Mouse (Mus musculus): ENCODE measurements around the gene Fat1. TPM values are rescaled to one million over a fixed set of nuclear protein-coding genes. Genes with fewer than 3 reads are reported as not detected.

Fat1 gene
- polyA plus RNA-seq (2012; rRNA removed), result 34.8 and 51.9 TPM in 2 replicates

DNA sequence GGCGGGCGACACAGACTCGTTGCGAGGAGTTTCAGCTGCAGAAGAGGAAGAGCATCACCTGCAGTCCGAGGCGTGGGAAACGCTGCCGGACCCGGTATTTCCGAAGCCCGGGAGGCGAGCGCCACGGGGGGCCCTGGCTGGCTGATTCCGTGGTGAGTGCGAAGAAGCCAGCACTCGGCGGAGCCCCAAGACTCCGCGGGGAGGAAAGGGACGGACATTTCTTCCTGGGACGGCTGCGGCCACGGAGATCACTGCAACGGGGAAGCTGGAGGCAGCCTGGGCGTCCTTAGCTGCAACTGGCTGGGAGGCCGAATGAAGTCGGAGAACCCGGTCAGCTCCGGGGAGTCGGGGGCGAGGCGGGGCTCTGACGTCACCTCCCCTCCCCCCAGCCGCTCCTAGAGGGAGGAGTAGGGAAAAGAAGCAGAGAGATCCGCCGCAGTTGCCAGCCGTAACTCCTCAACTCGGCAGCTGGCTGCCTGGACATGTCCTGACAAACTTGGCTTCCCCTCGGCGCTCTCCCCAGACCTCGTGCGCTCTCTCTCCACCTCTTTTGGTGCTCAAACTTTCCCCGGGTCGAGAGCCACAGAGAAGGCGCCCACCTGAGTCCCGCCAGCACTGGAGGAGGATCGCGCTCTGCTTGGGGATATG lies at the start of gene Fat1:
Gene Fat1 (plus strand): TSS at position 598 of the 648 bp plus-strand sequence.
- DNase-seq (ENCODE audit: low read depth), result no peak

- DNase-seq (ENCODE audit: low read depth), result no peak
Measured at GRCm38 (mm10) chr8:44894626-44895025, 40.6 kb upstream of the Fat1 start.

DNA sequence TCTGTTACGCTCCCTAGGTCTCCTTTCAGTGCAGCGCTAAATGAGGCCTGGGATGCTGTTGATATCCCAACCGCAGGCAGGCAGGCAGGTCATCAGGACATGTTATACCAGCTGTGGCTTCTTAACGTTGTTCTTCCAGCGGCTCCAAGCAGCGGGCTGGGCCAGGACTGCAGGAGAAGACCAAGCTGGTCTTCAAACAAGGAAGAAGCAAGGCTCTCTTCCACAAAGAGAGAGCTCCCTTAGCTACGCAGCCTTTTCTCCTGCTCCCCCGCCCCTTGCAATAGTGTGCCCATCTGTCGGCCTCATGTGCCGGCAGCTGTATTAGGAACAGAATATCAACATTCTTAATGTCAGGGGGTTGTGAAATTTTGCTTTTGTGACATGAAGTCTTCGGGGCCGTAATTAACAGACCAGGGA lies 35.7 kb upstream of the Fat1 start:
- DNase-seq (ENCODE audit: low read depth), result no peak

DNA sequence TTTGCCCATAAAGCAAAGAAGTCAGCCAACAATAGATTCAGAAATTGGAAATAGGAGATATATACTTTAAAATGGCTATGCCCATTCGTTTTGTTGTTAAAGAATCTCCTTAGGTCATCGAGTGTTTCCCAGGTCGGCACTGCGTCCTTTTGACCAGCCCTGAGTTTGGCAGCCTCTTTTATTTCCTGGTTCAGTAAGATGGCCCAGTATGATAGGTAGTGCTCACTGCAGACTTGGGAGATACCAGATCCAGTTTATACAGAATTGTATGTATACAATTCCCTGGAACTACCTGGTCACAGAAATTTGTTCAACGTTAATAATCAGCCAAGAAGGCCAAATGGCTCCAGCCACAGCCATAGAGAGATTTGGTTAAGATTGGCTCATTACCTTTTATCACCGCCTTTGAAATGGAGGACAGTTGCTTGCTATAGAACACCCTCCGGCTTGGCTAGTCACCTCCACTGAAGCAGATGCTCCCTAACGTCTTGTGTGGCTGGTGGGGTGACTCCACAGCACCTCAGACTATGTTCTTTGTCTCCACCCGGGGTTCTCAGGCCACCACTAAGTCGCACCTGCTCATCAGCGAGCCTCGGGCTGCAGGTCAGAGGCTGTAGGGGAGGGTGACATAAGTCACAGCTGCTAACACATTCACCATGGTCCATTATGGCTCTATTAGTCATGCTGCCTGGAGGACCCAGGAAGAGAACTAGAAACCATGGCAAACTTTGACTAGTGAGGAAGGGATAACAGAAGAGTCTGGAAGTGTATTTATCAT lies 23.9 kb upstream of the Fat1 start:
- DNase-seq (ENCODE audit: low read depth), result no peak

DNA sequence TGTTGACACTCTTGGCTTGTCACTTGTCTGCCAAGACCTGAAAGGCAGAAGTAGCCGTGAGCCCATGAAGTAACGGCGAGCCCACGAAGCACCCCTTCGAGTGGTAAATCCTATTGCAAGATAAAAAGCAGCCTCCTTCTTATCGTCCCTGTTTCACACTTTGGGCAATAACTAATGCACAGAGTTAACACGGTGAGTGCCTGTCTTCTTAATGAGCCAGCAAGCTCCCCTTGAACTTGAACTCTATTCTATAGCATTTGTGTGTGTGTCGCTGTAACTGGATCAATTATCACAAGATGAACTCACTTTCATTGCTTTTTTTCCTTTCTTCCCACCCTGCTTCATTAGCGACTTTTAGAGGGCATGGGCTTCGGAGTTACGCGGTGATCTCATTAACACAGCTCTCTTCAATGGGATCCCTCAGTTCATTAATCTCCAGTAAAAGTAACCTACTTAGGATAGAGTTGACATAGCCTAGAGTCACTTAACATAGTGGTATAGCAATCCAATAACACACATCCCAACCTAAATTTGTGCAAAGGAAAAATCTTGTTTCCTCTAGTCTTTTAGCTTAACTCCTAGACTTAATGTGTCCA lies 15.7 kb upstream of the Fat1 start:
- no peak for DNase-seq (ENCODE audit: low read depth)

- no peak for DNase-seq (ENCODE audit: low read depth)
Measured at GRCm38 (mm10) chr8:44920379-44921032, 14.7 kb upstream of the Fat1 start.

GRCm38 (mm10) chr8:44924995-44925394 lies 10.3 kb upstream of the Fat1 start:
- DNase-seq (ENCODE audit: low read depth), result no peak

DNA sequence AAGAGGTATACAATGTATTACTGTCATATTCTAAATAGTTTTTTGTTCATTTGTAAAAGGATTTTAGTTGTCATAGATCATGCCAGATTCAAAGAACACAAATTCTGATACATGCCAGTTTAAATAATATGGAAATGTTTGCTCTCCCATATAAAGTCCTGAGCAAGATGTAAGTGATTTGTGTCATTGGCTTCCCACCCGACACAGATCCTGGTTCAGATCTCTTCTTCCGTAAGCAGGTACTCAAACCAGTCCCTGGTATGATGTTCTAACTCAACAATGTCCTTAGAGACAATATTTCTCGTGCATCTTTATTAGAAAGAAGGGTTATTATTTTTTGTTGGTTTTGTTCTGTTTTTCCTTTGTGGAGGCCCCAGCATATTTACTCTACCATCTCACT lies 5.2 kb upstream of the Fat1 start:
- DNase-seq (ENCODE audit: low read depth), result no peak

GRCm38 (mm10) chr8:44932546-44933342 lies 2.5 kb upstream of the Fat1 start:
- no peak for DNase-seq (ENCODE audit: low read depth)

- no peak for DNase-seq (ENCODE audit: low read depth)
Measured at GRCm38 (mm10) chr8:44933478-44933877, 1.8 kb upstream of the Fat1 start.

DNA sequence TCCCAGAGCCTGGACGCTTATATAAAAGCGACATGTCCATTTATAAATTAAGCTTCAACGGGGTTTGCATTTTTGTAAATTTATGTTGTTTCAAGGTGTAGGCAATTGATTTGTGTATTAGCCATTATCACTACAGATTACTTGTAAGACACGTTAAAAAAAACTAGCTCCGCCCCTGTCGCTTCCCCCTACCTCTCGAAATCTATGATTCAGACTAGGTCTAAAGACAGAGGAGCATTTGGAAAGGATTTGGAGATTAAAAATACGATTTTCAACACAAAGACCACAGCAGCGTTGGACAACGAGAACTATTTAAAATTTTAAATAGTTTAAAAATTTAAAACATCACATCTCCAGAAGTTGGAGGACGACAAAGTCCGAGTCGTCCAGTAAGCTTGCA lies 831 bp upstream of the Fat1 start:
- DNase-seq (ENCODE audit: low read depth), result no peak

DNA sequence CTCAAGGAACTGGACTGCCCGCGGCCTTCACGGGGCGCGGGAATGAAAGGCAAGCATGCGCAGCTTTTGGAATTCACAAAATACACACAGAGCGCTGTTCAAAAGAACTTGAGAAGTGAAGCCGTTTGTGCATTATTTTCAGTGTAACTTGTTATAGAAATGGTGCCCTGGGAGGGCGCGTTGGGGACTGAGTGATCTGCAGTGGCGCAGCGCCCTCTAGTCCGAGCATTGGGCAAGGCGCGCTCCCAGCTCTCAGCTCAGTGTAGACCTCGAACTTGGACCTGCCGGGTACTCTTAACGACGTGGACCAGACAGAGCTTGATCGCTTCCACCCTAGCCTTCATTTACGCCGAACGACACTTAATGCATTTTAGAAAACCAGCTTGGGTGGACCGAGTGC lies 494 bp downstream of the Fat1 start:
- no peak for DNase-seq (ENCODE audit: low read depth)

- no peak for DNase-seq (ENCODE audit: low read depth)
Measured at GRCm38 (mm10) chr8:44936481-44936961, 1.3 kb downstream of the Fat1 start.

GRCm38 (mm10) chr8:44937141-44937825 lies 2.0 kb downstream of the Fat1 start:
- DNase-seq (ENCODE audit: low read depth), result no peak

DNA sequence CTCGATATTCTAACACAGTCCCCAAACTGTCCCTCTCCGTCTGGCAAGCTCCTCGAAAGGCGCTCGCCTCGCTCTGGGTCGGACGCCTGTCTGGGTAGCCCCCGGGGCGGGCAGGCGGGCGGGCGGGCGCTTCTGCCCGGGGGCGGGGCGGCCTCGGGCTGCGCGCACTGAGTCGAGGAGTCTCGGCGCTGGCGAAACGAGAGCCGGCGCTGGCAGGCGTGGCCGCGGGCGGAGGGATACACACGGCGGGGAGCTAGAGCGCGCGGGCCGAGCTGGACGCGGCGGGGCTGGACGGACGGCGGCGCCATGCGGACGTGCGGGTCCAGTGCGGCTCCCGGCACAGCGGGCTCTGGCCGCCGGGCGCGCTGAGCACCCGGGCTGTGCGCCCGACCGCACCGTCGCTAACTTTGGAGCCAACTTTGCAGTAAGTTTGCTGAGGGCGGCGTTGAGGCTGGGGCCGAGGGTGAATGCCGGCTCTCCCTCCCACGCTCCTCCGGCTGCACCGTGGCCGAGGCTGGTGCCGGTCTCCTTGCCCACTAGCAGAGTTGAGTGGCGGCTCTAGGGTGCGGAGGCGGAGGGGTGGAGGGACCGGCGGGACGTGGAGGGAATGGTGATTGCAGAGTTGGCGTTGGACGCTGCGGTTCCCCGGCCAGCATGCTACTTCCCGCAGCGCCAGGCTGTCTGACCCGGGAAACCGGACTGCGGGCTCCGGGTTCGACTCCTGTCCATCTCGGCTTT lies 2.8 kb downstream of the Fat1 start:
- DNase-seq (ENCODE audit: low read depth), result no peak

- no peak for DNase-seq (ENCODE audit: low read depth)
Measured at GRCm38 (mm10) chr8:44938643-44938979, 3.4 kb downstream of the Fat1 start.

- no peak for DNase-seq (ENCODE audit: low read depth)
Measured at GRCm38 (mm10) chr8:44945577-44945976, 10.3 kb downstream of the Fat1 start.

DNA sequence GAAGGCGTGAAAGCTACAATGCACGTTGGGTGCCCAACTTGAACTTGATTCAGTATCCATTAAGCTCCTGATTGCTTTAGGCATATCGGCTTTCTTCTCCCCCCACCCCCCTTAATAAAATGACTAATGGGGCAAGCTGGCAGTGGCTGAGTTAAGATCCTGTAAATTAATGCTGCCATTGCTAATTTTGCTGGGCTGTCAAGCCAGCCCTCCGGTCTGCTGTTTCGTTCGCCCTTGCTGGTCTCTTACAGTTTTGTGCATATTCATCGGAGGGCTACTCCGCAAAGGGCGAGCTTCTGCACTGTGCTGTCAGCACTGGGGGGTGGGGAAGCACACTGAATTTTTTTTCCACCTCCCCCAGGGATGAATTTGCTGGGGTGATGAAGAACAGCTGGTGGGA lies 13.3 kb downstream of the Fat1 start:
- no peak for DNase-seq (ENCODE audit: low read depth)

- no peak for DNase-seq (ENCODE audit: low read depth)
Measured at GRCm38 (mm10) chr8:44960455-44960854, 25.2 kb downstream of the Fat1 start.

GRCm38 (mm10) chr8:44960906-44961305 lies 25.7 kb downstream of the Fat1 start:
- no peak for DNase-seq (ENCODE audit: low read depth)

Measured in gonadal fat pad, adult 2 months (tissue).